Mouse (Mus musculus) intestine, embryonic 16.5 days (tissue): ENCODE measurements around the gene Six5. TPM values are rescaled to one million over a fixed set of nuclear protein-coding genes. Genes with fewer than 3 reads are reported as not detected.

Experiments used
- ATAC-seq: fragments of 200-750 bp; cut with Nextera tagmentation; 2 replicates; pipeline ENCODE4 v1.8.0; 2017; ENCODE audit warnings: moderate TSS enrichment, moderate library complexity
- H3K27ac ChIP-seq: fragments of 300-500 bp; sonication (generic); 2 replicates; pipeline ENCODE4 v1.5.1; 2014; ENCODE audit warnings: mild to moderate bottlenecking, low read length
- H3K27me3 ChIP-seq: fragments of 300-500 bp; sonication (generic); replicated peaks from 2 replicates; pipeline ENCODE4 v1.6.1; 2014; ENCODE audit warnings: low read length, control low read depth, mixed read lengths; ENCODE audit not compliant: control insufficient read depth, insufficient read depth
- H3K36me3 ChIP-seq: fragments of 300-500 bp; sonication (generic); 2 replicates; pipeline ENCODE4 v1.6.1; 2014; ENCODE audit warnings: low read length, control low read depth; ENCODE audit not compliant: control insufficient read depth, insufficient read depth
- H3K4me1 ChIP-seq: fragments of 300-500 bp; sonication (generic); 2 replicates; pipeline ENCODE4 v1.6.1; 2014; ENCODE audit warnings: low read length, control low read depth, mixed read lengths; ENCODE audit not compliant: control insufficient read depth, insufficient read depth
- H3K4me2 ChIP-seq: fragments of 300-500 bp; sonication (generic); 2 replicates; pipeline ENCODE4 v1.6.1; 2014; ENCODE audit warnings: low read depth, low read length, control low read depth
- H3K4me3 ChIP-seq: fragments of 300-500 bp; sonication (generic); 2 replicates; pipeline ENCODE4 v1.5.1; 2014; ENCODE audit warnings: mild to moderate bottlenecking, low read length
- H3K9ac ChIP-seq: fragments of 300-500 bp; sonication (generic); 2 replicates; pipeline ENCODE4 v1.6.1; 2014; ENCODE audit warnings: low read depth, low read length
- H3K9me3 ChIP-seq: fragments of 300-500 bp; sonication (generic); 2 replicates; pipeline ENCODE4 v1.6.1; 2016; ENCODE audit warnings: low read length, control low read depth; ENCODE audit not compliant: control insufficient read depth
- whole genome bisulfite sequencing: fragments of 180-500 bp; shearing (Covaris S2); extraction: QIAGEN DNeasy Blood & Tissue Kit; methylation state at CpG from one replicate; pipeline ENCODE4 v1.1.7; 2014; 5-methylcytosine and 5-hydroxymethylcytosine counted together
- microRNA-seq: library from miRNA; unstranded; fragments of <30 nt; microRNA quantifications from one replicate; pipeline ENCODE4, GENCODE M21; 2016
- polyA plus RNA-seq: library from polyadenylated mRNA; unstranded; fragments of >200 nt; fragmentation: Nextera tagmentation; extraction: Ambion mirVana; gene quantifications from 2 replicates; pipeline ENCODE4 v1.2.1, GENCODE M21; 2015

Gene Six5
- polyA plus RNA-seq, 1 experiment from 2014 or later, result 7.3 TPM

DNA sequence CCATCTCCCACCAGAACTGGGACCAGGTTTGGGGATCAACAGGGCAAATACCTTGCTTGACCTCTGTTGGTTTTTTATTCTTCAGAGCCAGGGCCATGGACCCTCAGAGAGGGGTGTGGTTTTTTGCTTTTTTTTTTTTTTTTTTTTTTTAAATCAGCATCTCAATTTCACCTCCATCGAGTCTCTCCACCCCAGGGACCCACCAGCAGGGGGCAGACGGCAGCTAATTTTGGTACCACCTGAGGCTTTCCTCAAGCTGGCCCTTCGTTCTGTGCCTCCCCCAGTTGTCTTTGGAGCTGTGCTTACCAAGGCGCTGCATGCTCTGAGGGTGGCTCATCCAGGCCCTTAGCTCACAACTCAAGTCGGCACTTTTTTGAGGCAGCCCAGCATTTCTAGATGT lies 43.0 kb downstream of the Six5 start:
- Histone ChIP-seq H3K4me2 (no peak overlapping the region), H3K27ac (no peak overlapping the region), H3K27me3 (no peaks in the 10 kb centered on the region), H3K9ac (no peak overlapping the region), H3K4me3 (no peak overlapping the region), H3K4me1 (no peaks in the 10 kb centered on the region), H3K9me3 (no peaks in the 10 kb centered on the region), H3K36me3 (peaks cover 20% of the 10 kb centered on the region)
- WGBS, result 53% methylated on average over 5 of the region's 5 CpGs
- no peak for ATAC-seq

DNA sequence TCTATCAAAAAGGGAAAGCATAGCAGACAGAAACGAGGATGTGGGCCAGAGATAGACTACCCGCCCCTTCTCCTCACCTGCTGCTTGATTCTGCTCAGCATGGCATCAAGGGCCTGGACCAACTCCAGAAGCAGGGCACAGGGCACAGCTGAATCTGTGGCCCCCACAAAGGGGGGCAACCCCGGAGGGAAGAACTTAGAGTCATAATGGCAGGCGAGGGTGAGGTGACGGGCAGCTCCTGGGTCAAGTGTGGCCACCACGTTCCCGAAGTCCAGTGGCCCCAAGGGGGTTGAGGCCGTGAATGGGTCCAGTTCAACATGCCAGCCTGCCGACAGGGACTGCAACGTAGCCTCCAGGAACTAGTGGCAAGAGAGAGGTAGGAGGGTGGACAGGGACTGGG lies 52.4 kb downstream of the Six5 start:
- Histone ChIP-seq H3K27ac (no peak overlapping the region), H3K9ac (no peak overlapping the region), H3K9me3 (no peaks in the 10 kb centered on the region), H3K36me3 (peaks cover under 1% of the 10 kb centered on the region; the same call in 1 of the 2 replicates), H3K4me3 (no peak overlapping the region), H3K27me3 (no peaks in the 10 kb centered on the region), H3K4me1 (peaks cover 11% of the 10 kb centered on the region), H3K4me2 (no peak overlapping the region)
- 88% methylated on average over 10 of the region's 10 CpGs for WGBS
- no peak for ATAC-seq

DNA sequence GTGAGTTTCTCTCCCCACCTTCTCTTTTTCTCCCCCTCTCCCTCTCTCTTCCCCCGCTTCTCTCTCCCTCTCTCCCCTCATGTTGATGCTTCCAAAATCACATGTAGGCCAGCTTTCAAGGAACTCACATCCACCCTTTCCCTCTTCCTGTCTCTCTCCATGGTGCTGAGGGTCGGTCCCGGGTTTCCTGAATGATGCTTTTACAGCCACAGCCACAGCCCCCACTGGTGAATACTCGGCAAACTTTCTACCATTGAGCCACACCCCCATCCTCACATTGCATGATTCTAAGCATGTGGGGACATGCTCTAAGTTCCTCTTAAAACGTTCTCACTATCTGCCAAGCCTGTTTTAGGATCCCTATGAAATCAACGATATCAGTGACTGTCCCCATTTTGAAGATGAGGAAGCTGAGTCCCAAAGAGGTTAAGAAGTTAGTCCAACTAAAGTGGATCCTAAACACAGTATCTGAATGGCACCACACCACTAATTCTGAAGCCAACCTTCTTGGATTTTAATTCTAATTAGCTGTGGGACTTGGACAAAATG lies 53.2 kb downstream of the Six5 start:
- Histone ChIP-seq H3K9ac (no peak overlapping the region), H3K4me2 (no peak overlapping the region), H3K4me1 (peaks cover 11% of the 10 kb centered on the region), H3K4me3 (no peak overlapping the region), H3K9me3 (no peaks in the 10 kb centered on the region), H3K36me3 (peaks cover 3% of the 10 kb centered on the region; the same call in 1 of the 2 replicates), H3K27ac (no peak overlapping the region), H3K27me3 (no peaks in the 10 kb centered on the region)
- ATAC-seq, result no peak
- WGBS, result 46% methylated on average over 6 of the region's 6 CpGs

Small RNA genes lying within 50 kb of the gene (microRNA-seq; reads per million reads assigned to microRNA genes)
- not detected for gene Mir3100

Other genes with a start within 250 kb of the Six5 start
- 101 and 106 TPM in 2 replicates for gene Pglyrp1, start 223.3 kb upstream of the Six5 start, polyA plus RNA-seq
- gene Ccdc61, start 184.2 kb upstream of the Six5 start, polyA plus RNA-seq, result 23.7 and 24.7 TPM in 2 replicates
- gene Nova2, start 168.7 kb upstream of the Six5 start, polyA plus RNA-seq, result 0.34 and 0.40 TPM in 2 replicates
- gene Nanos2, start 107.2 kb upstream of the Six5 start, polyA plus RNA-seq, result not detected in 2 replicates
- 1.7 TPM in 2 replicates for gene Mypop, start 103.3 kb upstream of the Six5 start, polyA plus RNA-seq
- 17.0 and 17.1 TPM in 2 replicates for gene Irf2bp1, start 90.5 kb upstream of the Six5 start, polyA plus RNA-seq
- 28.5 and 30.8 TPM in 2 replicates for gene Foxa3, start 71.1 kb upstream of the Six5 start, polyA plus RNA-seq
- 23.5 and 24.1 TPM in 2 replicates for gene Sympk, start 70.2 kb upstream of the Six5 start, polyA plus RNA-seq
- 0.05 TPM in 1 of 2 replicates, not detected in the other for gene Rsph6a, start 39.9 kb upstream of the Six5 start, polyA plus RNA-seq
- gene Dmwd, start 18.4 kb upstream of the Six5 start, polyA plus RNA-seq, result 6.4 and 6.7 TPM in 2 replicates
- gene Dmpk, start 10.7 kb upstream of the Six5 start, polyA plus RNA-seq, result 54.6 and 59.3 TPM in 2 replicates
- gene Gm4969, start 23.8 kb downstream of the Six5 start, polyA plus RNA-seq, result 1.5 and 2.1 TPM in 2 replicates
- 10.8 and 11.0 TPM in 2 replicates for gene Fbxo46, start 25.3 kb downstream of the Six5 start, polyA plus RNA-seq
- 10.5 and 11.1 TPM in 2 replicates for gene Qpctl, start 54.7 kb downstream of the Six5 start, polyA plus RNA-seq
- 119 and 132 TPM in 2 replicates for gene Snrpd2, start 55.1 kb downstream of the Six5 start, polyA plus RNA-seq
- 3.1 and 3.6 TPM in 2 replicates for gene Gipr, start 71.5 kb downstream of the Six5 start, polyA plus RNA-seq
- gene Eml2, start 81.8 kb downstream of the Six5 start, polyA plus RNA-seq, result 7.1 and 8.4 TPM in 2 replicates
- 1.6 and 2.1 TPM in 2 replicates for gene Gpr4, start 117.9 kb downstream of the Six5 start, polyA plus RNA-seq
- gene Opa3, start 133.7 kb downstream of the Six5 start, polyA plus RNA-seq, result 40.6 and 40.9 TPM in 2 replicates
- 106 and 120 TPM in 2 replicates for gene Vasp, start 177.2 kb downstream of the Six5 start, polyA plus RNA-seq
- gene Ppm1n, start 185.5 kb downstream of the Six5 start, polyA plus RNA-seq, result 0.29 and 0.32 TPM in 2 replicates
- gene Rtn2, start 188.0 kb downstream of the Six5 start, polyA plus RNA-seq, result 10.3 and 11.8 TPM in 2 replicates
- 0.10 and 0.21 TPM in 2 replicates for gene Fosb, start 215.5 kb downstream of the Six5 start, polyA plus RNA-seq